Mouse (Mus musculus): ENCODE data around the gene Pgc.

- TF ChIP-seq POLR2A (IDR thresholded peaks at IDR 0.05; ENCODE audit: borderline replicate concordance, extremely low read depth, low read depth, low read length) (no peak), CTCF (IDR thresholded peaks at IDR 0.05; ENCODE audit: insufficient read depth, low read length) (no peak)
Measured at GRCm38 (mm10) chr17:47783445-47784223, 57.0 kb downstream of the Pgc start.

Data from lung, adult 2 months (tissue).